Mouse (Mus musculus) cerebellum, adult 2 months (tissue): Measurements from ENCODE around the gene Map6. TPM values are rescaled to one million over a fixed set of nuclear protein-coding genes. Genes with fewer than 3 reads are reported as not detected.

Source experiments
- DNase-seq, 2 experiments: peaks; one replicate each; pipeline ENCODE4 v3.0.0; 2021
- H3K27ac ChIP-seq: fragments of 200-500 bp; 2 replicates; pipeline ENCODE4 v1.5.1; 2012; ENCODE audit warnings: low read length, control low read depth, inconsistent platforms; ENCODE audit not compliant: insufficient read depth
- H3K27me3 ChIP-seq: fragments of 200-500 bp; 2 replicates; pipeline ENCODE4 v1.6.1; 2012; ENCODE audit warnings: inconsistent platforms, mild to moderate bottlenecking, low read length, moderate library complexity; ENCODE audit not compliant: control insufficient read depth, insufficient read depth
- H3K4me1 ChIP-seq: fragments of 200-500 bp; 2 replicates; pipeline ENCODE4 v1.6.1; 2011; ENCODE audit warnings: low read length; ENCODE audit not compliant: control insufficient read depth, insufficient read depth
- H3K4me3 ChIP-seq: fragments of 200-500 bp; replicated peaks from 2 replicates; pipeline ENCODE3; 2011; ENCODE audit warnings: mild to moderate bottlenecking, low read depth, low read length, control low read depth; ENCODE audit not compliant: insufficient read depth
- CTCF ChIP-seq: fragments of 200-500 bp; IDR thresholded peaks from 2 replicates; pipeline ENCODE4 v1.5.1; 2011; ENCODE audit warnings: low read depth, mild to moderate bottlenecking, control low read depth, low read length, moderate library complexity, borderline replicate concordance; ENCODE audit not compliant: insufficient read depth
- POLR2A ChIP-seq: fragments of 200-500 bp; IDR thresholded peaks from 2 replicates; pipeline ENCODE4 v1.6.1; 2011; ENCODE audit warnings: low read length, control low read depth, borderline replicate concordance; ENCODE audit not compliant: insufficient read depth
- whole genome bisulfite sequencing: fragments of 180-500 bp; shearing (Covaris S2); methylation state at CpG from one replicate; pipeline ENCODE4 v1.1.7; 2018; 5-methylcytosine and 5-hydroxymethylcytosine counted together
- polyA plus RNA-seq: library from polyadenylated mRNA; depleted of rRNA; stranded (reverse); fragments of >200 nt; gene quantifications from 2 replicates; pipeline ENCODE4 v1.2.3, GENCODE M21; 2012; rRNA removed

Gene Map6
- polyA plus RNA-seq, 1 experiment, result 78.9 TPM

DNA sequence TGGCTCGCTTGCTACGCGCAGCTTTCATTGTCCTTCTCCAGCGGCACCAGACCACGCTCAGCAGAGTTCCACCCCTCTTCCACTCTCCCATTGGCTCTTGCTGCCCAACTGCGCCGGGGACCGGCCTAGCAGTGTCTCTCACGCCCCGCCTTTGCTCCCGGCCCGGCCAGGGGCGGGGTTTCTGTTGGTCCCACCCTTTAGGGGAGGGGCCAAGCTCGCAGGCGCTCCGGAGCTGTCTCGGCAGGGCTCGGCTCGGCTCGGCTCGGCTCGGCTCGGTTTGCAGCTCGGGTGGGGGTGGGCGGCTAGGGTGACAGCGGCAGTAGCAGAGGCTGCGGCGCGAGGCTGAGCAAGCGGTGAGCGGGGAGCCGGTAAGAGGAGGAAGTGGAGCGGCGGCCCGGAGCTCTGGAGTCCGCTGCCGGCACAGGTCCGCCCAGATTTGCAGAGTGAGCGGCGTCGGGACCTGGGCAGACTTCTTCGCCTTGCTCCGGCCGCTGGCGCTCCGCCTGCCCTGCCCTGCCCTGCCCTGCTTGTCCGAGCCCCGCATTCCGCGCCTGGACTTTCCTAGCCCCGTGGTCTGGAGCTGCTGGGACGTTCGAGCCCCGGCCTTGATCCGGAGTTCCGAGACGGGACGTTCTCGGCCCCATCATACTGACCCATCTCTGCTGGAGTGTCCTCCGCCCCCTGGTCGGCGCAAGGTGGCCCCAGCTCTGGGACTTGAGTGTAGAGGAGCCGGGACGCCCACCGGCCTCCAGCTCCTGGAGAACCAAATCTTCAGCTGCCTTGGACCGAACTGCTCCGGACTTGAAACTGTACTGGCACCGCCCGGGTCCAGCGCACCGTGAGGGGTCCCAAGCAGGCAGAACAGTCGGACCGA is 114.2 kb downstream of the Map6 start, which contains the start of gene Gdpd5:
TSS of gene Gdpd5 (plus strand) at position 201 of the 874 bp plus-strand sequence.
- Histone ChIP-seq H3K4me1 (peaks cover 37% of the 10 kb centered on the region), H3K27me3 (no peaks in the 10 kb centered on the region), H3K4me3 (peak within 1 kb of the TSS; percentile 83), H3K27ac (peak within 1 kb of the TSS; percentile 4; the same call in 1 of the 2 replicates)
- TF ChIP-seq CTCF (no peak), POLR2A (peak; percentile 46; the same call in 1 of the 2 replicates)
- DNase-seq, result peak; percentile 99 to 100
- WGBS, result under 1% methylated on average over 73 of the region's 73 CpGs

- H3K4me1 ChIP-seq, result peaks cover 46% of the 10 kb centered on the region
- peak overlapping the region; percentile 4; the same call in 1 of the 2 replicates for H3K27ac ChIP-seq
- TF ChIP-seq CTCF, result no peak
- TF ChIP-seq POLR2A, result no peak
- WGBS, result 9% methylated on average over 30 of the region's 30 CpGs
- H3K4me3 ChIP-seq, result peak overlapping the region; percentile 73
- peak; percentile 37 to 45 for DNase-seq
- no peaks in the 10 kb centered on the region for H3K27me3 ChIP-seq
Measured at GRCm38 (mm10) chr7:99382088-99383000, 115.1 kb downstream of the Map6 start.

DNA sequence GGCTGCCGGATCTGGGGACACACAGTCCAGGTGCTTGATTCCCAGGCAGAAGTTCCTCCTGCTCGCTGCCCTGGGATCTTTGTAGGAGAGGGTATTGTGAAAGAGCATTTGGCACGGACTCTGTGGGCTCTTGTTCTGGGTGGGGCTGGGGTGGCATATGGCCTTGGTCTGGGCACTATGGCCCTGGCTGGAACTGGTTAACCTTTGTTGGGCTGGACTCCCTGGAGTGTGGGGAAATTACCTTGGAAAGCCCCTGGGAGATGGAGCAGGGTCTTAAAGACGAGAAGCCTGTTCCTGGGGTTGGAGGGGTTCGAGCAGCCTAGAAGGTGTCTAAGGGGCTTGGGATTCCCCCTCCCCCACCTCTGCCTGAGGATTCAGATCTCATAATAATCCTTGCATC is 116.0 kb downstream of the Map6 start:
- TF ChIP-seq CTCF, result no peak
- no peak for TF ChIP-seq POLR2A
- Histone ChIP-seq H3K27me3 (no peaks in the 10 kb centered on the region), H3K4me1 (peaks cover 55% of the 10 kb centered on the region), H3K4me3 (peak overlapping the region; percentile 73), H3K27ac (no peak overlapping the region)
- 44% methylated on average over 5 of the region's 5 CpGs for WGBS
- DNase-seq, result peak; percentile 48 to 50

DNA sequence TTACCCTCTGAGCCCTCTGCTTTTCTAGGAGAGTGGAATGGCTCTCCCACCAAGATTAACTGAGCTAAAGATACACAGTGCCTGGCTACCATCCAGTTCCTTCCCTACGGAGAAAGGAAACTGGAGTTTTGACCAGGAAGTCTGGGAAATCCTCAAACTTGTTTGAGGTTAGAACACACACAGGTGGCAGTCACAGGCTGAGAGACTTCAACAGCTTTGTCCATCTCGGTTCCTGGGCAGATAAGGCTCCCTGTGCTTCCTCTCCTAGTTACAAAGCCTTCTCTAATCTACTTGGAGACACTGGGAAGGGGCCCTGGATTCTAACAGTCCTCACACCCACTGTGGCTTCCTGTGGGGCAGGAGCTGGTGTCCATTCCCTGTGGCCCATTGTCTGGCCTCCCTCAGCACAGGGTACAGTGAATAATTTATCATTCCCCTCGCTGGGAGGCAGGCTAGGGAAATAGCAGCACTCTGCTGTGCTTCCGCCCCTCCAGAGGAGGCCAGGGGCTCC is 116.9 kb downstream of the Map6 start:
- WGBS, result 60% methylated on average over 4 of the region's 4 CpGs
- no peak for TF ChIP-seq POLR2A
- no peak for TF ChIP-seq CTCF
- peaks cover 55% of the 10 kb centered on the region for H3K4me1 ChIP-seq
- H3K27ac ChIP-seq, result no peak overlapping the region
- peak overlapping the region; percentile 73 for H3K4me3 ChIP-seq
- DNase-seq, result peak in 1 of 2 experiments; percentile 27
- H3K27me3 ChIP-seq, result no peaks in the 10 kb centered on the region

- 2% methylated on average over 5 of the region's 5 CpGs for WGBS
- H3K4me3 ChIP-seq, result no peak overlapping the region
- no peak overlapping the region for H3K27ac ChIP-seq
- DNase-seq, result peak; percentile 79 to 84
- H3K4me1 ChIP-seq, result peaks cover 53% of the 10 kb centered on the region
- no peak for TF ChIP-seq POLR2A
- TF ChIP-seq CTCF, result no peak
- H3K27me3 ChIP-seq, result no peaks in the 10 kb centered on the region
Measured at GRCm38 (mm10) chr7:99386030-99386429, 118.8 kb downstream of the Map6 start.

Other genes starting within 250 kb of the Map6 start
- gene Uvrag, start 126.3 kb upstream of the Map6 start, polyA plus RNA-seq, result 19.2 TPM in 2 replicates
- 26.2 and 28.1 TPM in 2 replicates for gene Dgat2, start 84.7 kb upstream of the Map6 start, polyA plus RNA-seq
- 0.05 TPM in 1 of 2 replicates, not detected in the other for gene Mogat2, start 28.8 kb upstream of the Map6 start, polyA plus RNA-seq
- 24.9 and 25.4 TPM in 2 replicates for gene Serpinh1, start 85.8 kb downstream of the Map6 start, polyA plus RNA-seq
- gene Gdpd5, start 114.0 kb downstream of the Map6 start, polyA plus RNA-seq, result 49.4 and 50.0 TPM in 2 replicates
- 1.1 and 1.4 TPM in 2 replicates for gene Klhl35, start 198.6 kb downstream of the Map6 start, polyA plus RNA-seq
- 391 and 434 TPM in 2 replicates for gene Rps3, start 216.3 kb downstream of the Map6 start, polyA plus RNA-seq